Mouse (Mus musculus) NIH3T3 (cell line): ENCODE measurements around the gene Chrm3.

ENCODE experiments used
- DNase-seq: peaks from one replicate; pipeline ENCODE4 v3.0.0-alpha.2; 2012; ENCODE audit warnings: low read depth

Chrm3 gene

DNA sequence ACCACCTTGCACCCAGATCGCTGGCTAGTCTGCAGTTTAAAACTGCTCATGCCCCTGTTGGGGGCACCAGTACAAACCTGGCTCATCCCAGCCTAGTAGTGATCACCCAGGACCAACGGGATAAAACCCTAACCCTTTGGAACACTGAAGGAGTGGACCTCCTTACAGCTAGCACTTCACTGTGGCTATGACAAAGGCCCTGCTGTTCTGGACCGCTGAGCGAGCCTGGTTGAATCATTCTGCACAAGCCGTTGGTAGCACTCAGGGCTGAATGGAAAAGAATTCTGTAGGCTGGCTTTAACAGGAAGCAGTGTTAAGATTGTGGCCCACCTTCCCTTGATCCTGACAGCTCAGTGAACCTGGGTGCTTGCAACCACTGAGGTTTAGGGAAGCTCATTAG, 470.2 kb downstream of the Chrm3 start:
- no peak for DNase-seq

DNA sequence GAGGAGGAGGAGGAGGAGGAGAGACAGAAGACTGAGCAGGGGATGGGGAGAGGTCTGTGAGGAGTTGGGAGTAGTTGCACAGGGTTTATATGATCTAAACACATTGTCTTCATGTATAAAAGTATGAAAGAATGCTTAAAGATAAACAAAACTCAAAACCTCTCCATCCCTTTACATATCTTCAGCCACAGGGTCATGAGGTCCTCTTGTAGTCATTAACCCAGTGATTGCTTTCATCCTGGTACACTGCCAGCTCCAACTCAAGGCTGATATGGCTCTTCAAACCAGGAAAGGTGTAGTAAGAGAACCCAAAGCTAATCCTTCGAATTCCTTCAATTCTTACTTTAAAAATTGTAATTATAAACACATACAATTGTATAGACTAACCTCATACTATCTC, 470.7 kb downstream of the Chrm3 start:
- DNase-seq, result no peak

DNA sequence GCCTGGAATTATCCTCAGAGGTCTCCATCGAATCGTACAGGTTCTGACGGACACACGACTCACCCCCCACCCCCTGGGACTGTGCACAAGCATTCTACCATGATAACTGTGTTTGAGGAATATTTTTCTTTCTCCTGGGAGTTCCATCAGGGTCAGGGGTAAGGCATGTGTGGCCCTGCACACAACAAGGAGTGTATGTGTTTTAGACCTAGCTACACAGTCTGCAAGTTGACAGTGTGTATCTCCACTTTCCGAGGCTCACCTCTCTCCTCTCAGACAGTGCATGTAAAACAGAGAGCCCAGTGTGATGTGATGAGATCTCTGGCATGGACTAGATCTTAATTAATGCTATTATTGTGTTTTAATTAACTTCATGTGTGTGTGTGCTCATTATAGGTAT, 472.4 kb downstream of the Chrm3 start:
- no peak for DNase-seq

DNA sequence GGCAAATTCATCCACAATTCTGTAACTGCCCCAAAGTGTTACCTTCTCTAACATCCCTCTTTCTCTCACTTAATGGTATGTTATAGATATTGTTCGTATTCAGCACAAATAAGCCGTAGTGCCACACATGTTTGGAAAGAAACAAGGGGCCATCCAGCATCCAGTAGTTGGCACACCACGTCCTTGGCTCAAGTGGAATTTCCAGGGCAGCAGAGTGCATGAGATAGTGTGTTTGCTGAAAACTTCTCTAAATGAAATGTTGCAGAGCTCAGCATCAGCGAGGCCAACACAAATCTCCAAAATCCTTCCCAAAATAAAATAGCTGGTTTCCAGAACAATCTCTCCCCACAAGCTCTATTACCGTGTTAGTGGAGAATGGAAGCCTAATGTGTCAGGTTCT, 473.4 kb downstream of the Chrm3 start:
- DNase-seq, result no peak

DNA sequence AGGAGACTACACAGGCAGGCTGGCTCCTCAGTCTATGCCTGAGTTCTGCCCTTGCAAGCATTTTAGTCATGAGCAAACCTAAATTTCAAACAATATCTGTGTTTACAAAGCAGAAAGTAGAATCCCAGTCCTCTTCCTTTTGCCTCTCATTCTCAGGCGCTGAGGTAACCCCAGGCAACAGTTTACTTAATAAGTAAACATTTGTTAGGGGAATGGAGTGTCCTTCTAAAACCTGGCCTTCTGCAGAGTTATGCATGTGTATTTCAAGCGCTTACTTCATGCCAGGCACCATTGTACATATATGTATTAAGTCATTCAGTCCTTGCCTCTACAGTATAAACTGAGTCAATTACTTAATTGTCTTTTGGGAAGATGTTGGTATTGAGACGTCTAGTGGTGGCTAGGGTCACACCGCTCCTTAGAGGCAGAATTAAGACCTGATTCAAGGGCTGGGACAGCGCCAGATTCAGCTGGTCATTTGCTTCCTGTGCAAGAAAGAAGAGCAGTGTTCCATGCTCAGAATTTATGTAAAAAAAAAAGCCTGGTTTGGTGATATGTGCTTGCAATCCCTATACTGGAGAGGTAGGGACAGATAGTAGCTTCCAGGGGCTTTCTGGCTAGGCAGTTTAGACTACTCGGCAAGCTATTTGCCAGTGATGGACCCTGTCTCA, 474.0 kb downstream of the Chrm3 start:
- DNase-seq, result no peak

DNA sequence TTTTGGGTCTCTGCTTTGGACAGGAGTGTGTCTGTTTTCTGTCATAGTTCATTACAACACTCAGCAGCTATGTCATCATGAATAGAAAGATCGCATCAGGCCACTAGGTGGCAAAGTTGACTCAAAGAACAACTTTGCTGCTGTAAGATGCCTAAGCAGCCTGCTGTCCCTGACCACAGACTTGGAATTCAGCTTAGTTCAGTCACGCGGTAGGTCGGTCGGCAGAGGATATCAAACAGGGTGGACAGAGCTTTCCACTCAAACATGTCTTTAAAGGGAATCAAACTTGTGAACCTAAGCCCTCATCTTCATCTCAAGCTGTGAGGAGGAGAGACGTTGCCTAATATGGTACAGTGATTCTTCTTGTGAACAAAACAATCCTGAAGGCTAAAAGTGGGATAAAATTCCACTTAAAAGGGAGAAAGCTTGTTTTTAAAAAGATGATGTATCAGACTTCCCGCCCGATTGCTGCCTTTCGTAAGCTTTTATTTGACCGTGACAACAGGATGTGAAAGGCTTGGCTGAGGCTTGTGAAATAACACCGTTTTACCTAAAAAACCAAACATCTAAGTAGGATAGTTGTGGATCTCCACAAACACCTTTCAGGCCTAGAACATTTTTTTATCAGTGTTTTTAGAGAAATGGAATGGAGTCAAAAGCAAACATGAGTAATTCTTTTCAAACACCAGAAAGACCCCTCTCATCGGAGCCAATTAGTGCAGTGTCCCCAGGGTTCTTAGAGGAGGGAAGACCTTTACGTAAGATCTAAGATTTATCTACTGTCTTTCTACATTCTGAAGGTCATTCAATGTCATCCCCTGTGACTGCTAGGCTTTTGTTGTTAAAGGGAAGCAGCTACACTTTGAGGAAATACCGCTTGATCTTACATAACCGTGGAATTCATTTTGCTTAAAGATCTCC, 478.0 kb downstream of the Chrm3 start:
- peak; percentile 80 for DNase-seq

DNA sequence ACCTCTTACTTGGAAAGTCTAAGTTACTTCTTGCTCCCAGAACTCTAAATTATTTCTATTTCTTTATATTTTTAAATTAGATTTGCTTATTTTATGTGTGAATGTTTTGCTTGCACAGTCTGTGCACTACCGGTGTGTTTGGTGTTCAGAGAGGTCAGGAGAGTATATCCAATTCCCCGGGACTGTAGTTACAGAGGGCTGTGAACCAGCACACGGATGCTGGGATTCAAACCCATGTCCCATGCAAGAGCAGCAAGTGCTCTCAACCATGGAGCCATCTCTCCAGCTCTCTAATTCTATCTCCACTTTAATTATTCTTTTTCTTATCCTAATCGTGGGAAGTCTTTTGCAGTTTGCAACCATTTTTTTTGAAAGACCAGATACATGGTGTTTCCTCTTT, 478.7 kb downstream of the Chrm3 start:
- DNase-seq, result no peak

DNA sequence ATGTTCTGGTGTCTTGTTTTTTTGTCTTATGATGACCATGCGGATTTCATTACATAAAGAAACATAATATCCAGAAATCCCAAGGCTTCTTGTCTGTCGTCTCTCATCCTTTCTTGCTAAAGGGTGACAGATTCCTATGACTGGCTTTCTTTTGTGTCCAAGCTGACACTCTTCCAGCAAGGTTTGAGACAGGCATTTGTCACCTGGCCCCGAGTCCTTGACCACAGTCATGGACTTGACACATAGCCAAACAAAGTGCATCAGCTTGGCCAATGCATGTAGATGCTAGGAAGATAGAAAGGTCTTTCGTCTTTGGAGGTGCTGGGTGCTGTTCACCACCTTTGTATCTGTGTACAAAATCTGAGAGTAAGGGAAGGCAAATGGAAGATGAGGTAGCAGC, 480.2 kb downstream of the Chrm3 start:
- DNase-seq, result no peak

DNA sequence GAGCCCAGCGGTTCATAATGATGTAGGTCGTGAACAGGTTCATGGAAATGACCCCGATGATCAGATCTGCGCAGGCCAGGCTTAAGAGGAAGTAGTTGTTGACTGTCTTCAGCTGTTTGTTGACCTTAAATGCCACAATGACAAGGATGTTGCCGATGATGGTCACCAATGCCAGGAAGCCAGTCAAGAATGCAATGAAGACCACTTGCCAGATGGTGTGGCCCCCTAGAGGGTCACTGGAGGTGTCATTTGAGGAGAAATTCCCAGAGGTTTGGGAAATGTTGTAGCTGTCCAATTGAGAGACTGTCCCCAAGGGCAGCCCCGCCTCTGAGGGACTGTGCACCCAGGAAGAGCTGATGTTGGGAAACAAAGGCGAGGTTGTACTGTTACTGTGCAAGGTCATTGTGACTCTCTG, 482.0 kb downstream of the Chrm3 start:
- no peak for DNase-seq

DNA sequence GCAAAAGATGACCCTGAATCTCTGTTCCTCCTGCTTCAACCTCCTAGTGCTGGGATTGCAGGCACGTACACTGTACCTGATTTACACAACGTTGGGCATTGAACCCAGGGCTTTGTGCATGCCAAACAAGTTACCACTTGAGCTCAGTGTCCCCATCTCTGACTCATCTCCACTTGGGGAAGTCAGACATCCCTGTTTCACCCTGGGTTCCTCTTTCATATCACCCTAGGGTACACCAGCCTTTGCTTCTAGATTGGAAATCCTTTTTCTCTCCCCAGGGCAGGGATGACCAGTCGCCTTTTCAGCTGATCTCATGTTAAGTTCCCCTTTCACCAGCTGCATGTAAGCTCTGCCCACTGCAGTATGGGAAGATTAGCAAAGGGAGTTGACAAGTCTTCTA, 487.3 kb downstream of the Chrm3 start:
- no peak for DNase-seq

DNA sequence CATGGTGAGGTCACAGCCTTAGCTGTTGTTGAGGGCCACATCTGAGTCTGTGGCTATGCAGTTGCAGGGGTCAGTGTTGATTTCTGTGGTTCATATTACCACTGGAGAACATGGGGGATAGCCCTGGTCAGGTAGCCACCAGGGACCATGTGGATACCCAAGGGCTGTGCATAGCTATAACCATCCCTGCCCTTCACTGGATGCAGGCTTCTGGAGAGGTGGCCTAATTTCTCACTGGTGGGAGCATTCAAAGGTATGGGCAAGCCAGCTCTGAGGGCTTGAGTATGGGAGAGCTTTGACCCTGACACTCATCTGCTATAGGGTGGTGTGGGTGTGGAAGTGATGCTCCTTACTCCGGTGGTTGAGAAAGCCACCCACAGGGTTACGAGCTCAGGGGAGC, 494.5 kb downstream of the Chrm3 start:
- DNase-seq, result no peak

DNA sequence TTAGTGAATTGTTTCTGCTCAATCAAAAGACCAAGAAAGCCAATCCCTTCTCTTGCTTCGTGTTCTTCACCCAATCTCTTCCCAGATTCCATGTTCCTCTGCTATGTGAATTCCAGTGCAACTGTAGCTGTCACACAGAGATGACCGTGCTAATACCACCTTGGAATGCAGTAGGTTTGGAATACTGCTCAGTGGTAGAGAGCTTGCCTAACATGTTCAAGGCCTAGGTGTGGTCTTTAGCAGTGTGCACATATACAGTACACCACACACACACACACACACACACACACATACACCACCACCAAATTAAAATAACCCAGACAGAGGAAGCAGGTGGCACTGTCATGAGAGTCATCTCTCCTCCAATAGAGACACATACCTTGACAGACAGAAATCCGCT, 513.1 kb downstream of the Chrm3 start:
- DNase-seq, result no peak

DNA sequence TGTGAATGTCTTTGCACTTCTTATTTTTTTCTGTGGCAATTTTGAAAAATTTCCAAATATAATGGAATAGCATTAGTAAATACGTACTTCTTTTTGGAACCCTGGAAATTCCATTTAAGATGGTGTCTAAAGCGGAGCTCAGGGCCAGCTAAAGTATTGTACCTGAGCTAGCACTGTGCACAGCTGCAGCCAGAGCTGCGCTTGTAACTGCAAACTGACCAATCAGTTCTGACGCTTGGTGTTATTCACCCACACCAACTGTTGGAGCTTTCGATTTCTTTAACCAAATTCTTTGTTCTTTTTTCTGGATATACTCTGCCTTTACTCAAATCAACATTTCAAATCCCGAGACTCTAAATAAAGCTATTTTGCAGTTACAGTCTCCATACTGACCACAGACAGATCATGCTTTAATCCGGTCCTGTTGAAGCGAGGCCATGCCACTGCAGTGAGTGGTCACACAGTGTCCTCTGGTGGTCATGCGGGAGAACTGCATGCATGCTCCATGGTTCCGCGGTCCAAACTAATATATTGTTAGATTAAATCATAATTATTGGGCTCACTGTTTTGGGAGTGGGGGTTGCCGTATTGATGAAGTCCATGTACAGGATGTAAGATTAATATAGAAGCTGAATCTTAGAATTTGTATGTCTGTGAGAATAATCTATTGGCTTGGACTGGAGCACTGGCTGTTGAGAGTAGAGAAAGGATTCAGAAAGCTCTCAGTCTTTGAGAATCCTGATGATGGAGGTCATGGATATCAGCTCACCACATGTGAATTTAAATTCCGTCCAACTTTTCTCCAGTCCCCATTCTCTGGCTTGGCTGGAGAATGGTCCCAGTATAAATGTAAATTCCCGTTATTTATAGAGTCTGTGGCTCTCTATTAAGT, 513.9 kb downstream of the Chrm3 start:
- peak; percentile 76 for DNase-seq

DNA sequence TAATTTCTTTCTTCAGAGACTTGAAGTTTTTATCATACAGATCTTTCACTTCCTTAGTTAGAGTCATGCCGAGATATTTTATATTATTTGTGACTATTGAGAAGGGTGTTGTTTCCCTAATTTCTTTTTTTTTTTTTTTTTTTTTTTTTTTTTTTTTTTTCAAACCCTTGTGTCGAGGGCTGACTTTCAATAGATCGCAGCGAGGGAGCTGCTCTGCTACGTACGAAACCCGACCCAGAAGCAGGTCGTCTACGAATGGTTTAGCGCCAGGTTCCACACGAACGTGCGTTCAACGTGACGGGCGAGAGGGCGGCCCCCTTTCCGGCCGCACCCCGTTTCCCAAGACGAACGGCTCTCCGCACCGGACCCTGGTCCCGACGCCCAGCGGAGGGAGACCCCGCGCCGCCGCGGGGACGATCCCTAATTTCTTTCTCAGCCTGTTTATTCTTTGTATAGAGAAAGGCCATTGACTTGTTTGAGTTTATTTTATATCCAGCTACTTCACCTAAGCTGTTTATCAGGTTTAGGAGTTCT, 526.4 kb downstream of the Chrm3 start:
- peak; percentile 54 for DNase-seq

DNA sequence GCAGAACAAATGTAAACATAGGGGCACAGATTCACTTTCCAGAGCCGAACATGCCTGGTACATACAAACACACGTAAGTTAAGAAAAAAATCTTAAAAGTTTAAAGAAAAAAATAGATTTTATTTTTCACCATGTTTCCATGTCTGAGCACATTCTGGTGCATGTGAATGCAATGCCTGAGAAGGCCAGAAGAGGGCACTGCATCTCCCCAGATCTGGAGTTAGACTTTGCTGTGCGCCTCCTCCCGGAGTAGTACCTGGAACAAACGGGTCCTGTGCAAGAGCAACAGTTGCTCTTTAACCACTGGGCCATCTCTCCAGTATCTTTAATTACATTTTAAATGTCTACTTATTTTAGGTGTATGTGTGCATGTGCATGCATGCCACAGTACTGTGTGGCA, 534.4 kb downstream of the Chrm3 start:
- DNase-seq, result peak; percentile 48
